Mouse (Mus musculus) limb, embryonic 11.5 days (tissue): ENCODE measurements at regions not wholly inside any gene's neighbourhood (a gene's known extent, or its start where the extent isn't known, plus 50 kb on each side); places are given as distances from the start of the nearest gene placed in this dataset.
A peak's percentile ranks its signal among the peaks of the same experiment; 100 is the strongest.

Experiments used
- ATAC-seq: fragments of 200-750 bp; cut with Nextera tagmentation; 2 replicates; pipeline ENCODE4 v1.8.0; 2017; ENCODE audit warnings: low read depth; ENCODE audit not compliant: insufficient number of reproducible peaks, low FRiP score, low TSS enrichment
- DNase-seq: peaks from one replicate; pipeline ENCODE4 v3.0.0-alpha.2; 2015; ENCODE audit warnings: low spot score
- H3K27ac ChIP-seq: fragments of 300-500 bp; sonication (generic); replicated peaks from 2 replicates; pipeline ENCODE4 v1.5.1; 2014; ENCODE audit warnings: low read depth, mild to moderate bottlenecking, low read length
- H3K27me3 ChIP-seq: fragments of 300-500 bp; sonication (generic); 2 replicates; pipeline ENCODE4 v1.6.1; 2014; ENCODE audit warnings: mild to moderate bottlenecking, low read length, mixed read lengths; ENCODE audit not compliant: control insufficient read depth, insufficient read depth
- H3K36me3 ChIP-seq: fragments of 300-500 bp; sonication (generic); 2 replicates; pipeline ENCODE4 v1.6.1; 2014; ENCODE audit warnings: mild to moderate bottlenecking, low read length, moderate library complexity, mixed read lengths; ENCODE audit not compliant: control insufficient read depth, insufficient read depth
- H3K4me1 ChIP-seq: fragments of 300-500 bp; sonication (generic); 2 replicates; pipeline ENCODE4 v1.6.1; 2014; ENCODE audit warnings: low read length, mixed read lengths; ENCODE audit not compliant: control insufficient read depth, insufficient read depth
- H3K4me2 ChIP-seq: fragments of 300-500 bp; sonication (generic); 2 replicates; pipeline ENCODE4 v1.6.1; 2014; ENCODE audit warnings: low read depth, mild to moderate bottlenecking, moderate library complexity; ENCODE audit not compliant: severe bottlenecking
- H3K4me3 ChIP-seq: fragments of 300-500 bp; sonication (generic); 2 replicates; pipeline ENCODE4 v1.5.1; 2014; ENCODE audit warnings: low read depth, low read length
- H3K9ac ChIP-seq: fragments of 300-500 bp; sonication (generic); 2 replicates; pipeline ENCODE4 v1.6.1; 2014; ENCODE audit warnings: mild to moderate bottlenecking, low read length
- H3K9me3 ChIP-seq: fragments of 300-500 bp; sonication (generic); 2 replicates; pipeline ENCODE4 v1.6.1; 2016; ENCODE audit warnings: low read length; ENCODE audit not compliant: control insufficient read depth
- WGBS: fragments of 180-500 bp; shearing (Covaris S2); extraction: QIAGEN DNeasy Blood & Tissue Kit; methylation state at CpG from one replicate; pipeline ENCODE4 v1.1.7; 2014; 5-methylcytosine and 5-hydroxymethylcytosine counted together

DNA sequence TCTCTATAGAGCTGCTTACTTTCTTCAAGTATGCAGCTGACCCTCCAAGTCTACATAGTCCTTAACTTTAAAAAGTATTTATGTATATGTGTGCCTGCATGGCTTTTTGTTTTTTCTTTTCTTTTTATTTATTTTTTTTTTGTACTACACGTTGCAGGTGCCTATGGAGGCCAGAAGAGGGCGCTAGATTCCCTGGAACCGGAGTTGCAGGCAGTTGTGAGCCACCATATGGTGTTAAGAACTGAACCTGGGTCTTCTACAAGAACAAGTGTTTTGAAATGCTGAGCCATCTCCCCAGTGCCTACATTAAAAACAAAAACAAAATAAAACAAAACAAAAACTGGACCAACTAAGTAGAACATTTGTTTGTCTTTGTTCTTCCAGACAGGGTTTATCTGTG, 325.9 kb upstream of the Dio3 start:
- no peaks in the 10 kb centered on the region; the same call in 1 of the 2 replicates for H3K27me3 ChIP-seq
- ATAC-seq (no peak), DNase-seq (no peak)
- no peak overlapping the region for H3K4me2 ChIP-seq
- no peak overlapping the region for H3K27ac ChIP-seq
- H3K9ac ChIP-seq = no peak overlapping the region
- 64% methylated on average over 3 of the region's 3 CpGs for WGBS
- H3K9me3 ChIP-seq = no peaks in the 10 kb centered on the region
- peaks cover 23% of the 10 kb centered on the region for H3K4me1 ChIP-seq
- no peak overlapping the region for H3K4me3 ChIP-seq
- no peaks in the 10 kb centered on the region for H3K36me3 ChIP-seq

DNA sequence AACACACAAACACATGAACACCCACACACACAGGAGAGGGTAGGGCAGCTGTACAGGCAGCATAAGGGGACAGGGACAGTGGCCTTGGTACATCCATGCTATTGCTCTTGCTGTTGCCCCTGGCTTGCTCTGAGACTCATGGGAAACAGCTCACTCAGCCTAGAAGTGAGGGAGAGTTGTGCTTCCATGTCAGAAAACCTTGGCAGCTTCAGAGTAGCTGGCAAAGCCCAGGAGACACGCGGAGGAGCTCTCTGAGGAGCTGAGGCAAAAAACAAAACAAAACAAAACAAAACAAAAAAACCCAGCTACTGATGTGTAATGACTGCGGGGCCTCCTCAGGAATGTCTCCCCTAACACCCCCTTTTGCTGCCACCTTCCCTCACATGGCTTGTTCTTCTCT, 321.6 kb upstream of the Dio3 start:
- Histone ChIP-seq H3K27me3 (no peaks in the 10 kb centered on the region), H3K9me3 (no peaks in the 10 kb centered on the region), H3K4me2 (no peak overlapping the region), H3K9ac (no peak overlapping the region), H3K4me3 (no peak overlapping the region), H3K36me3 (no peaks in the 10 kb centered on the region), H3K27ac (no peak overlapping the region), H3K4me1 (no peaks in the 10 kb centered on the region)
- DNase-seq = no peak
- ATAC-seq = no peak
- WGBS = 87% methylated on average over 3 of the region's 3 CpGs

DNA sequence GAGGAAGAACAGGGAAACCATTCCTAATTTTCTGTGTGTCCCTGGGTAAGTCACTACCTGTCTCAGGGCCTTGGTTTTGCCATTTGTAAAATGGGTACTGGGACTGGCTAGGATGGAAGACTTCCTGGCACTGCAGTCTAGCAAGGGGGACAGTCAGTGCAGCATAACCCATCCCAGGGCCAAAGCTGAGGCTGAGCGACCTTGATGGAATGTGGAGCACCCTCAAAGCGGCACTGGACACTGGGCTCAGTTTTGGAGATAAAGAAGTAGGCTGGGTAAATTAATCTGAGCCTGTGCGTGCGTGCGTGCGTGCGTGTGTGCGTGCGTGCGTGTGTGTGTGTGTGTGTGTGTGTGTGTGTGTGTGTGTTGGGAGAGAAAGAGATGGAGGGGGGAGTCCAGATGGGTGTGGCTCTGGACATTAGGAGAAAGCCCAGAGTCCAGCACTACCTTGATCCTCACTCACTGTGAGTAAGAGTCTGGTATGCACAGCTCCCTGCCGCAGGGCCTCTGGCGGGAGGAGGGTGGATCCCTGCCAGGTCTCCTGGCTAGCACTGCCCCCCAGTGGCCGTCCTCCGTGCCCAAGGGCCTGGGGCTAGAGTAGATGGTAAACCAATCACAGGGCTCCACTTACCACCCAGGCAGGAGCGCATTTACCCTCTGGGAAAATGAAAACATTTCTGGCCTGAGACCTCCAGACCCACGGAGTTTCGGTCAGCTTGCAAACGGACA, 320.3 kb upstream of the Dio3 start:
- Histone ChIP-seq H3K27me3 (0 out of 2 replicates have a peak, but pooled peaks cover 2% of the 10 kb centered on the region), H3K4me3 (no peak overlapping the region), H3K9me3 (no peaks in the 10 kb centered on the region), H3K27ac (no peak overlapping the region), H3K36me3 (no peaks in the 10 kb centered on the region), H3K9ac (peak overlapping the region; percentile 13; the same call in 1 of the 2 replicates), H3K4me2 (no peak overlapping the region), H3K4me1 (no peaks in the 10 kb centered on the region)
- 49% methylated on average over 18 of the region's 18 CpGs for WGBS
- peak; percentile 92 for DNase-seq
- ATAC-seq = peak; percentile 74; the same call in 1 of the 2 replicates

- H3K9me3 ChIP-seq = no peaks in the 10 kb centered on the region
Measured at GRCm38 (mm10) chr12:109966776-109967175, 312.1 kb upstream of the Dio3 start.

GRCm38 (mm10) chr12:109968303-109968702, 310.6 kb upstream of the Dio3 start:
- 76% methylated on average over 7 of the region's 7 CpGs for WGBS
- H3K9me3 ChIP-seq = no peaks in the 10 kb centered on the region
- ATAC-seq (no peak), DNase-seq (no peak)
- 0 out of 2 replicates have a peak, but pooled peaks cover 3% of the 10 kb centered on the region for H3K27me3 ChIP-seq
- no peak overlapping the region for H3K4me3 ChIP-seq
- no peak overlapping the region for H3K9ac ChIP-seq
- H3K4me1 ChIP-seq = no peaks in the 10 kb centered on the region
- no peak overlapping the region for H3K27ac ChIP-seq
- no peak overlapping the region for H3K4me2 ChIP-seq
- H3K36me3 ChIP-seq = no peaks in the 10 kb centered on the region

More at GRCm38 (mm10) chr12:109966776-109967175, 312.1 kb upstream of the Dio3 start:
- no peak for ATAC-seq
- no peak for DNase-seq
- H3K4me2 ChIP-seq = no peak overlapping the region
- no peak overlapping the region for H3K9ac ChIP-seq
- H3K27me3 ChIP-seq = 0 out of 2 replicates have a peak, but pooled peaks cover 5% of the 10 kb centered on the region
- H3K4me1 ChIP-seq = no peaks in the 10 kb centered on the region
- H3K4me3 ChIP-seq = no peak overlapping the region
- H3K36me3 ChIP-seq = no peaks in the 10 kb centered on the region
- 88% methylated on average over 12 of the region's 12 CpGs for WGBS
- no peak overlapping the region for H3K27ac ChIP-seq

GRCm38 (mm10) chr12:109971508-109971907, 307.4 kb upstream of the Dio3 start:
- Histone ChIP-seq H3K4me2 (no peak overlapping the region), H3K9ac (no peak overlapping the region), H3K9me3 (no peaks in the 10 kb centered on the region), H3K4me1 (no peaks in the 10 kb centered on the region), H3K27ac (no peak overlapping the region), H3K36me3 (no peaks in the 10 kb centered on the region), H3K27me3 (no peaks in the 10 kb centered on the region), H3K4me3 (no peak overlapping the region)
- ATAC-seq (no peak), DNase-seq (no peak)
- WGBS = 71% methylated on average over 3 of the region's 3 CpGs

- Histone ChIP-seq H3K4me3 (no peak overlapping the region), H3K27me3 (no peaks in the 10 kb centered on the region), H3K36me3 (no peaks in the 10 kb centered on the region), H3K9me3 (no peaks in the 10 kb centered on the region), H3K27ac (no peak overlapping the region), H3K9ac (no peak overlapping the region), H3K4me2 (no peak overlapping the region), H3K4me1 (no peaks in the 10 kb centered on the region)
- ATAC-seq (no peak), DNase-seq (no peak)
- 60% methylated on average over 5 of the region's 5 CpGs for WGBS
Measured at GRCm38 (mm10) chr12:109972366-109973015, 306.4 kb upstream of the Dio3 start.

GRCm38 (mm10) chr12:109973598-109973997, 305.3 kb upstream of the Dio3 start:
- no peak overlapping the region for H3K4me2 ChIP-seq
- ATAC-seq (no peak), DNase-seq (no peak)
- H3K36me3 ChIP-seq = no peaks in the 10 kb centered on the region
- no peak overlapping the region for H3K9ac ChIP-seq
- H3K4me1 ChIP-seq = no peaks in the 10 kb centered on the region
- no peaks in the 10 kb centered on the region for H3K9me3 ChIP-seq
- no peak overlapping the region for H3K4me3 ChIP-seq
- 87% methylated on average over 4 of the region's 4 CpGs for WGBS
- no peaks in the 10 kb centered on the region for H3K27me3 ChIP-seq
- H3K27ac ChIP-seq = no peak overlapping the region
